Mouse (Mus musculus): ENCODE measurements around the gene Rnf126.
A peak's percentile ranks its signal among the peaks of the same experiment; 100 is the strongest.

Gene Rnf126

GRCm38 (mm10) chr10:79793051-79793737 is 26.4 kb upstream of the Rnf126 start, which contains the start of gene Palm:
Gene Palm (plus strand): TSS chr10:79793572.
- no peak for DNase-seq (ENCODE audit: extremely low read depth, low read depth)

GRCm38 (mm10) chr10:79792339-79793040 is 25.7 kb upstream of the Rnf126 start:
- no peak for DNase-seq (ENCODE audit: extremely low read depth, low read depth)

GRCm38 (mm10) chr10:79790861-79791260 is 24.1 kb upstream of the Rnf126 start, which contains the start of gene Prss57:
Gene Prss57 (minus strand): TSS chr10:79790961.
- no peak for DNase-seq (ENCODE audit: extremely low read depth, low read depth)

- DNase-seq (ENCODE audit: extremely low read depth, low read depth) = no peak
These were observed 22.8 kb upstream of the Rnf126 start for GRCm38 (mm10) chr10:79789581-79789980.

- DNase-seq (ENCODE audit: extremely low read depth, low read depth) = peak; percentile 54
These were observed 21.8 kb upstream of the Rnf126 start for GRCm38 (mm10) chr10:79788386-79789158.

GRCm38 (mm10) chr10:79783920-79784800 is 17.4 kb upstream of the Rnf126 start:
- DNase-seq (ENCODE audit: extremely low read depth, low read depth) = no peak

- no peak for DNase-seq (ENCODE audit: extremely low read depth, low read depth)
These were observed 16.3 kb upstream of the Rnf126 start for GRCm38 (mm10) chr10:79783050-79783449.

GRCm38 (mm10) chr10:79781956-79782355 is 15.2 kb upstream of the Rnf126 start:
- no peak for DNase-seq (ENCODE audit: extremely low read depth, low read depth)

- DNase-seq (ENCODE audit: extremely low read depth, low read depth) = no peak
These were observed 14.4 kb upstream of the Rnf126 start for GRCm38 (mm10) chr10:79781139-79781538.

GRCm38 (mm10) chr10:79780664-79781015 is 13.9 kb upstream of the Rnf126 start:
- peak; percentile 76 for DNase-seq (ENCODE audit: extremely low read depth, low read depth)

- peak; percentile 92 for DNase-seq (ENCODE audit: extremely low read depth, low read depth)
These were observed 13.3 kb upstream of the Rnf126 start for GRCm38 (mm10) chr10:79779784-79780663.

GRCm38 (mm10) chr10:79779193-79779592 is 12.4 kb upstream of the Rnf126 start:
- DNase-seq (ENCODE audit: extremely low read depth, low read depth) = no peak

- DNase-seq (ENCODE audit: extremely low read depth, low read depth) = no peak
These were observed 11.3 kb upstream of the Rnf126 start for GRCm38 (mm10) chr10:79778006-79778405.

- DNase-seq (ENCODE audit: extremely low read depth, low read depth) = no peak
These were observed 10.4 kb upstream of the Rnf126 start, which contains the start of gene Fstl3 for GRCm38 (mm10) chr10:79777103-79777531. Gene Fstl3 (plus strand): TSS chr10:79777272.

GRCm38 (mm10) chr10:79774486-79775279 is 7.9 kb upstream of the Rnf126 start:
- DNase-seq (ENCODE audit: extremely low read depth, low read depth) = no peak

GRCm38 (mm10) chr10:79773208-79773607 is 6.5 kb upstream of the Rnf126 start:
- no peak for DNase-seq (ENCODE audit: extremely low read depth, low read depth)

GRCm38 (mm10) chr10:79772320-79772719 is 5.6 kb upstream of the Rnf126 start:
- no peak for DNase-seq (ENCODE audit: extremely low read depth, low read depth)

GRCm38 (mm10) chr10:79769329-79769728 is 2.6 kb upstream of the Rnf126 start:
- no peak for DNase-seq (ENCODE audit: extremely low read depth, low read depth)

GRCm38 (mm10) chr10:79768400-79768799 is 1.6 kb upstream of the Rnf126 start:
- no peak for DNase-seq (ENCODE audit: extremely low read depth, low read depth)

All from MEL-GATA-1-ER (cell line).